Mouse (Mus musculus) liver, adult 2 months (tissue): ENCODE results near the gene Fbxo36. TPM values are rescaled to one million over a fixed set of nuclear protein-coding genes. Genes with fewer than 3 reads are reported as not detected.

Experiments
- DNase-seq: peaks from one replicate; pipeline ENCODE4 v3.0.0-alpha.2; 2011; ENCODE audit warnings: low read depth, low spot score; ENCODE audit errors: extremely low read depth
- H3K27ac ChIP-seq: fragments of 200-500 bp; replicated peaks from 2 replicates; pipeline ENCODE4 v1.5.1; 2012; ENCODE audit warnings: low read depth, mild to moderate bottlenecking, control low read depth, inconsistent platforms, low read length; ENCODE audit not compliant: insufficient read depth
- H3K27me3 ChIP-seq: fragments of 200-500 bp; 2 replicates; pipeline ENCODE4 v1.6.1; 2012; ENCODE audit warnings: mild to moderate bottlenecking, moderate library complexity, low read length, inconsistent platforms; ENCODE audit not compliant: control insufficient read depth, insufficient read depth
- H3K36me3 ChIP-seq: fragments of 200-500 bp; 2 replicates; pipeline ENCODE4 v1.6.1; 2012; ENCODE audit warnings: low read length, inconsistent platforms; ENCODE audit not compliant: control insufficient read depth, insufficient read depth
- H3K4me1 ChIP-seq: fragments of 200-500 bp; 2 replicates; pipeline ENCODE4 v1.6.1; 2011; ENCODE audit warnings: low read length; ENCODE audit not compliant: control insufficient read depth, insufficient read depth
- H3K4me3 ChIP-seq: fragments of 200-500 bp; 2 replicates; pipeline ENCODE4 v1.5.1; 2011; ENCODE audit warnings: low read depth, mild to moderate bottlenecking, control low read depth, low read length, moderate library complexity; ENCODE audit not compliant: insufficient read depth
- H3K79me2 ChIP-seq: fragments of 200-500 bp; 2 replicates; pipeline ENCODE4 v1.6.1; 2012; ENCODE audit warnings: inconsistent platforms, mild to moderate bottlenecking, low read length, moderate library complexity; ENCODE audit not compliant: control insufficient read depth, insufficient read depth
- H3K9ac ChIP-seq: fragments of 200-500 bp; 2 replicates; pipeline ENCODE4 v1.6.1; 2012; ENCODE audit warnings: low read depth, mild to moderate bottlenecking, control low read depth, inconsistent platforms, low read length
- CTCF ChIP-seq: fragments of 200-500 bp; IDR thresholded peaks from 2 replicates; pipeline ENCODE4 v1.5.1; 2011; ENCODE audit warnings: low read depth, low read length, control low read depth
- POLR2A ChIP-seq: fragments of 200-500 bp; IDR thresholded peaks from 2 replicates; pipeline ENCODE4 v1.6.1; 2011; ENCODE audit warnings: low read length, control low read depth; ENCODE audit not compliant: insufficient read depth; ENCODE audit errors: extremely low read depth
- WGBS: fragments of 180-500 bp; shearing (Covaris S2); methylation state at CpG from one replicate; pipeline ENCODE4 v1.1.7; 2018; 5-methylcytosine and 5-hydroxymethylcytosine counted together
- polyA plus RNA-seq: library from polyadenylated mRNA; depleted of rRNA; stranded (reverse); fragments of >200 nt; gene quantifications from 2 replicates; pipeline ENCODE4 v1.2.3, GENCODE M21; 2012
- total RNA-seq: library from RNA; depleted of rRNA; stranded (reverse); fragments of >200 nt; gene quantifications from 2 replicates; pipeline ENCODE4 v1.2.3, GENCODE M21; 2014

Fbxo36 gene
- total and polyA plus RNA-seq, 2 experiments = 5.6 to 6.8 TPM

DNA sequence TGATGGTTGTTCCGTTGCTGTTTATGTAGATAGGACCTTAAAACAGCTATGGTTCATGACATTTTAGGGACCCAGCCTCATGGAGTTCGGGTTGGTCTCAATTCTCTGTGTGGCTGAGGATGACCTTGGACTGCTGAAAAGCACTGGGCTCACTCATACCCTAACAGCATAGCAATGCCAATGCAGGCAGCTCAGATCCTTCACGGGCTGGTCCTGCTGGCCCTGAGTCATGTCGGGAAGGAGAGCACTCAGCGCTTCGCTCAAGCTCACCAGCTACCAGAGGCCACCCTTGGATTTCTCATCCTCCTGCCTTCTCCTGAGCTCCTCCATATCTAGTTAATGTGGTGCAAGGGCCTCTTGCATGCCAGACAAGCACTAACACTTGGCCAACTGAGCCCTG, 59.5 kb downstream of the Fbxo36 start:
- no peak overlapping the region for H3K4me3 ChIP-seq
- DNase-seq = no peak
- no peaks in the 10 kb centered on the region for H3K79me2 ChIP-seq
- H3K27ac ChIP-seq = no peak overlapping the region
- TF ChIP-seq CTCF = no peak
- no peak for TF ChIP-seq POLR2A
- no peaks in the 10 kb centered on the region for H3K4me1 ChIP-seq
- 90% methylated on average over 6 of the region's 6 CpGs for WGBS
- H3K9ac ChIP-seq = no peak overlapping the region
- no peaks in the 10 kb centered on the region for H3K36me3 ChIP-seq
- H3K27me3 ChIP-seq = no peaks in the 10 kb centered on the region

DNA sequence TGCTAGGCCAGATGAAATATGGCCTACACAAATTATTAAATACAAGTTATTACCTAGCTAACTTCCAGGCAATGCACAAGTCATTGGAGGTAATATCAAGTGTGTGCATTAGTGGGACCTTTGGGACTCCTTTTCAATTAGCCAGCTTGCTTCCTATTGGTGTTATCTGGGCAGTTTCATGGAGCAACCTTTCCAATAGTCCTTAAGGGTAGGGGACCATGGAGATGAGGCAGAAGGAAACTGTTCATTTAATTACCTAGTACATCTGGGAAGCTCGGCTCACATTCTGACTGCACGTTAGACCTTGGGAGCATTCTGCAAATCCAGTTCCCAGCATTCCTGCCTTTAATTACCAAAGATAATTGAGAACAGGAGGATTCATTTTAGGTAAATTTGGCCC, 64.8 kb downstream of the Fbxo36 start:
- DNase-seq = no peak
- no peaks in the 10 kb centered on the region for H3K4me1 ChIP-seq
- no peak overlapping the region for H3K27ac ChIP-seq
- H3K36me3 ChIP-seq = no peaks in the 10 kb centered on the region
- H3K9ac ChIP-seq = no peak overlapping the region
- TF ChIP-seq CTCF (no peak), POLR2A (no peak)
- 92% methylated on average over 2 of the region's 2 CpGs for WGBS
- H3K27me3 ChIP-seq = no peaks in the 10 kb centered on the region
- no peaks in the 10 kb centered on the region for H3K79me2 ChIP-seq
- H3K4me3 ChIP-seq = no peak overlapping the region

DNA sequence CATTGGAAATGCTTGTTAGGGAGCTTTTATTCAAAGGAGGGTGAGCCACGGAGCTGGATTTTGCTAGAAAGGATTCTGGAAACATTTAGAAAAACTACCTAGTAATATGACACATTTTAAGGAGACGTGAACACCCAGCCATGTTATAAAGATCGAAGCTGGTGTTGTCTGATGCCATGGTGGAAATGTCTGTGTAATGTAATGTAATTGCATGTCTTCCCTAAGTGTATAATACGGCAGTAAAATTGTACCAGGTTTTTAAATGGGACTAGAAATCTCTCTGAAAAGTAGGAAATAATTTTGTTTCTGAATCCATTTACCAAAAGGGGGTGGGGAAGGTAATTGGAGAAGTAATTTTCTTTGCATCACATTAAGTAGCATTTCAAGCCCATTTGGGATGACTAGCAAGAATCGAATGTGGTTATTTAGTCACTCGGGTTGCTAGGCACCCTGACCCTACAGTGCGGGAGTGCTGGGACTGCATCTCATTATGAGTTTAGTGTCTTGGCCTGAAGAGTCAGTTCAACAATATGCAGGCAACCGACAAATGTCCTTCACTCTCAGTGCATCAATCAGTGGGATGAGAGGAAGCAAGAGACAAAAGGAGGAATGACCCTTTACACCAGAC, 70.7 kb downstream of the Fbxo36 start:
- no peak overlapping the region for H3K27ac ChIP-seq
- no peak for DNase-seq
- no peaks in the 10 kb centered on the region for H3K79me2 ChIP-seq
- TF ChIP-seq CTCF (no peak), POLR2A (no peak)
- no peak overlapping the region for H3K4me3 ChIP-seq
- no peaks in the 10 kb centered on the region for H3K4me1 ChIP-seq
- no peaks in the 10 kb centered on the region for H3K36me3 ChIP-seq
- WGBS = 85% methylated on average over 8 of the region's 8 CpGs
- no peaks in the 10 kb centered on the region for H3K27me3 ChIP-seq
- no peak overlapping the region for H3K9ac ChIP-seq

DNA sequence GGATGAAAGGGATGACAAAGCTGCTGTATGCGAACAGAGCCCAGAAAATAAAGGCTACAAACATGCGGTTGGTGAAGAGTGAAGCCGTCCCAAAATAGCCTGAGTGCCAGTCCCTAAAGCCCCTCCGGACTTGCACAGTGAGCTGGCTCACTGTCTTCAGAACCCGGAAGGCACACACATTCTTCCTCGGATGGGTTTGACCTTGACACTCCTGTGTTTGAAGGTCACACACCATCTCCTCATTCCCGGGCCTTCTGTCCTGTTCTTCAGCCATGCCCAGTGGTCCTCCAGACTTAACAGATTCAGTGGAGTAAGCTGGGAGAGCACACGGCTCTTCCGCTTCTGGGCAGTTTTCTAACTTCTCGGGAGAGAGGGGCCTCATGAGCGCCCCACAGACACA, 72.9 kb downstream of the Fbxo36 start:
- Histone ChIP-seq H3K36me3 (no peaks in the 10 kb centered on the region), H3K27me3 (no peaks in the 10 kb centered on the region), H3K79me2 (no peaks in the 10 kb centered on the region), H3K27ac (no peak overlapping the region), H3K9ac (no peak overlapping the region), H3K4me3 (no peak overlapping the region), H3K4me1 (no peaks in the 10 kb centered on the region)
- TF ChIP-seq POLR2A (no peak), CTCF (no peak)
- DNase-seq = no peak
- WGBS = 91% methylated on average over 11 of the region's 11 CpGs

DNA sequence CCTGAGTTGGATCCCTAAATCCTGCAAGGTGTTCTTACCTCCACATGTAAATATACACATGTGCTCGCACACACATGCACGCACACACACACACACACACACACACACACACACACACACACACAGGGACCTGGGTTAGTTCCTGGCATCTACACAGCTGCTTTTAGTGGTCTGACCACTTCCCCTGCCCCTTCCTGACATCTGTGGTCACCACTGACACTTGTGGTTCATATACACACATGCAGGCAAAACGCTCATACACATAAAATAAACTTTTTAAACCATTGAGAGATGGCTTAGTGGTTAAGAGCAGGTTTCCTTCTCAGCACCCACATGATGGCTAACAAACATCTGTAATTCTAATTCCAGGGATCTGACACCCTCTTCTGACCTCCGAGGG, 75.4 kb downstream of the Fbxo36 start:
- Histone ChIP-seq H3K79me2 (no peaks in the 10 kb centered on the region), H3K27me3 (no peaks in the 10 kb centered on the region), H3K4me1 (no peaks in the 10 kb centered on the region), H3K36me3 (no peaks in the 10 kb centered on the region), H3K27ac (no peak overlapping the region), H3K4me3 (no peak overlapping the region), H3K9ac (no peak overlapping the region)
- no peak for DNase-seq
- WGBS = 86% methylated on average over 4 of the region's 4 CpGs
- TF ChIP-seq CTCF = no peak
- no peak for TF ChIP-seq POLR2A

DNA sequence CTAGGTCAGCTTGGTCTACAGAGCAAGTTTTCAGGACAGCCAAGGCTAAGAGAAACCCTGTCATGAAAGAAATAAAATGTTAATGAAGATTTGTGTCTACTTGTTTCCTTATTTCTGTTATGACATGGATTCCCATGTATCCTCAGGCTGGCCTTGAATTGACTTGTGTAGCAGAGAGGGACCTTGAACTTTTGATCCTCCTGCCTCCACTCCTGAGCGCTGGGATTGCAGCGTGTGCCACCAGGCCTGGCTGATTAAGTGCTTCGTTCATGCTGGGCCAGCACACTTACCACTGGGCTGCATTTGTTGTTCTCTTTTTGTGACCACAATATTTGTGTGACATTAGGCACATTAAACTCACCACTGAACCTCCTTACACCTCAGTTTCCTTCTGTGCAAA, 79.2 kb downstream of the Fbxo36 start:
- H3K36me3 ChIP-seq = no peaks in the 10 kb centered on the region
- H3K4me3 ChIP-seq = no peak overlapping the region
- no peak overlapping the region for H3K9ac ChIP-seq
- no peak overlapping the region for H3K27ac ChIP-seq
- no peak for TF ChIP-seq CTCF
- H3K27me3 ChIP-seq = no peaks in the 10 kb centered on the region
- WGBS = 81% methylated on average over 3 of the region's 3 CpGs
- H3K4me1 ChIP-seq = no peaks in the 10 kb centered on the region
- no peak for DNase-seq
- H3K79me2 ChIP-seq = no peaks in the 10 kb centered on the region
